Mouse (Mus musculus) spleen, postnatal 14 days (tissue): ENCODE results near the gene Dlgap1.
"Not testable (repeated sequence)": the region's sequence is repeated elsewhere in the genome, so short reads cannot be mapped to it uniquely, and the experiment has no call there.

Source experiments
- DNase-seq, 2 experiments: peaks; one replicate each; pipeline ENCODE4 v3.0.0; 2021 to 2022; ENCODE audit warnings: low spot score in 2 of 2

Gene Dlgap1

DNA sequence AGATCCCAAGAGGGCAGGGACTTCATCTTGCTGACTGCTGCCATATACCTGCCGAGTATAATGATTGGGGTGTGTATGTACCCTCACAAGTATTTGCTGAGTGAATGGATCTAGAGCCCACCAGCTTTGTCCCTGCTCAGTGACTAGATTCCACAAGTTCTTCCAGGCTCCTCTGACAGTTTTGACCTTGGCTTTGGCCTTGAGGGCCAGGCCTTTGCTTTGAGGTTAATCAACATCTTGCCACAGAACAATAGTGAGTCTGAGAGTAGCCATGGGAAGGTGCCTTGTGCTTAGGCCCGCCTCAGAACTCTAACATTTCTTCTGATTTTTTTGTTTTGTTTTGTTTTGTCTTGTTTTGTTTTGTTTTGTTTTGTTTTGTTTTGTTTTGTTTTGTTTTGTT lies 837.7 kb downstream of the Dlgap1 start:
- no peak for DNase-seq

DNA sequence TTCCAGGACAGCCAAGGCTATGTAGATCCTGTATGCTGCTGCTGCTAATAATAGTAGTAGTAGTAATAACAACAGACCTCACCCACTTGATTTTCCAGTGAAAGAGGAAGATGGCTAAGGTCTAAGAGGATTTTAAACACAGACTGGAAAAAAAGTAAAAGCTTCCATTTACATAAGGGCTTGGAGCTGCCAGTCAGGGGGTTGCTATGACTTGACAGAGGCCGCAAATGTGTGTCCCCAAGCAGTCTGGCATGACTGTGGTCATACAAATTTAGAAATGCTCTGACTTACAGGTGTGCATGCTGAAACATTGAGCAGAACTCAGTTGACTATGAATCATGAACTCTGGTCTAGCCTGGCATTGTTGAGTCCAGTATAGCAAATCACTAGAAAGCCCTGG lies 839.0 kb downstream of the Dlgap1 start:
- no peak for DNase-seq

DNA sequence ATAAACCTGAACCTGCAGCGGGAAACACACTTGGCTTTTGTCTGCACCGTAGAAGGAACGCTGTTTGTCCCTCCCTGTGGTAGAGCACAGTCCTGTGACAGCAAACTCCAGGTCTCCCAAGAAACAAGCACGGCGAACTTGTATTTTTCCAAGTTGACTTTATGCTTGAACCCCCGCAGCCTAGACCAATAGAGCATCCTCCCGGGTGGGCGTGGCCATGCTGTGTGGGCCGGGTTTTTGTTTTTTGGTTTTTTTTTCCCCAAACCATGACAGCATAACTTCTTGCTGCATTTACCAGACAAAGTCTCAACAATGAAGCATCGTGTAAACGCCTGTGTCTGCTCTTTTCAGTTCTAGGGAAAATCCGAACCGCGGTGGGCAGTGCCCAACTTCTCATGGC lies 840.0 kb downstream of the Dlgap1 start:
- DNase-seq = no peak

DNA sequence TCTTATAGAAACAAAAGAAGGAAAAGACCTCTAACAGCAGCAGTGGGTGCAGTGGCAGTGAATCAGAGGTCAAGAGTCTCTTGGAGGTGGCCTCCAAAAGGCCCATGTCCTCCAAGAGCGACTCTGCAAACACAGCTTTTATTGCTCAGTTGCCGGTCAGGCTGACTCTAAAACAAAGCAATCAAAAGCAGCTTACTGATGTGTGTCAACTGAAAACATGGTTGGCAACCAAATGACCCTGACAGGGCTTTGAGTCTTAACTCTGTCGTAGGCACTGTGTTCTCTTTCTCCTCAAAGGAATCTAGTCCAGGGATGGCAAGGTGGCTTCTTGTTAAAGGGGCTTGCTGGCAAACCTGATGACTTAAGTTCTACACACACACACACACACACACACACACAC lies 840.9 kb downstream of the Dlgap1 start:
- no peak for DNase-seq

DNA sequence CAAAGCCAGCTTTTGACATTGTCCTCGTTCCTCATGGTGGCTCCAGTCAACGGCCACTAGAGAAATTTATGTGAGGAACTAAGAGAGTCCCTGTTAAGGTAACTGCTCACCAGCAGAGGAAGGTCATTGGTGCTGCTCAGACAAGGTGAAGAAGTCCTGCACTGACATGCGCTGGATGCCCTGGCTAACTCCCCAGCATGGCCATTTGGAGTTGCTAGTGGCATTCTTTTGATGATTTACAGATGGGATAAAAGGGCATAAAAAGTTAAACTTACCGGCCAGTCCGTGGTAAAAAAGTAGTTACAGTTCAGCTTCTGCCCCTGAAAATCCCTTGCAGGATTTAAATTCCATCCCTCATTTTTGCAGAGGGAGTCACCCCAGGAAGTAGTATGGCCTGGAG lies 841.9 kb downstream of the Dlgap1 start:
- DNase-seq = no peak

DNA sequence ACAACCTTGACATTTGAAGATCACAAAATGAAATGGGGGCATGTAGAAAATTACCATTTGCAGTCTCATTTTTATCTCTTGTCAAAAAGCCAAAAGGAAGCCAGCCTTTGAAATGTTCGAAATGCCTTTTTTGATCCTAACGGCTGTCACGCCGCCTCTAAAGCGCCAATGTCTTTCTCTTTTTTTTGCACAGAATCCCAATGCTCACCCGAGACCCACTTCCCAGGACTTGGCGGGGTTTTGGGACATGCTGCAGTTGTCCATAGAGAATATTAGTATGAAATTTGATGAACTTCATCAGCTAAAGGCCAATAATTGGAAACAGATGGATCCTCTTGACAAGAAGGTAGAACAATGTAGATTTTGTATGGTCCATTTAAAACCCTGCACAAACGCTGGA lies 846.1 kb downstream of the Dlgap1 start:
- DNase-seq = no peak

DNA sequence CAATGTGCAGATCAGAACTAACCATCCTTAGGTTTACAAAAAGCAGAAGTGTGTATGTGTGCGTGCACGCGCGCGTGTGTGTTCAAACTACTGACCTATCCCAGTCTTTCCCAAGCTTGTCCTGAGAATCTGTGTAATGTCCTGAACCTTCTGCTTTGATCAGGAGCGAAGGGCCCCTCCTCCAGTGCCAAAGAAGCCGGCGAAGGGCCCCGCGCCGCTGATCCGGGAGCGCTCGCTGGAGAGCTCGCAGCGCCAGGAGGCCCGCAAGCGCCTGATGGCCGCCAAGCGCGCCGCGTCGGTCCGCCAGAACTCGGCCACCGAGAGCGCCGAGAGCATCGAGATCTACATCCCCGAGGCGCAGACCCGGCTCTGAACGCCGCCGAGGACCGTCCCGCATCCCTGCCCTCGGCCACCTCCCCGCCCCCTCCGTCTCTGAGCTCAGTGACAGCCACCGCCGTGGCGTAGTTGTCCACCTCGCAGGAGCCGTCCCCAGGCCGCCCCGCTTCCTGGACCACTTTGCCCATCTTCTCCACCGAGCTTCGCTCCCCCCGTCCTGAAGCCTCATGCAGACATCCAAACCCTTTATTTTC lies 849.1 kb downstream of the Dlgap1 start:
- no peak for DNase-seq

DNA sequence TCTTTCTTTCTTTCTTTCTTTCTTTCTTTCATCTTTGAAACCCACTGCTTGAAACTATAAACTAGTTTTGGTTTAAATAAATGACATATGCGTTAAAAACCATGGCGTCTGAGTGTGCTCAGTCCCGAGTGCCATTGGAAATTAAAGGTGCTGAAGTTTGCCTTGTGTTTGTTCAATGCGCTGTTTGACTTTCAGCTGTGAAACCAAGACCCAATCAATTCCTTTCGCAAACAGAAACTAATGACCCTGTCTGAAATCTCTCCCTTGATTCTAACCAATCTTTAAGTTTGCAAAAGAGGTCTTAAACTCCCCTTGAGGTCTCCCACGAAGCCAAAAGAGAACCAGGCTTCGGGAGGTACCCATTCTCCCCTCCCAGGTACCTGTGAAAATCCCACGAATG lies 854.2 kb downstream of the Dlgap1 start:
- no peak for DNase-seq

DNA sequence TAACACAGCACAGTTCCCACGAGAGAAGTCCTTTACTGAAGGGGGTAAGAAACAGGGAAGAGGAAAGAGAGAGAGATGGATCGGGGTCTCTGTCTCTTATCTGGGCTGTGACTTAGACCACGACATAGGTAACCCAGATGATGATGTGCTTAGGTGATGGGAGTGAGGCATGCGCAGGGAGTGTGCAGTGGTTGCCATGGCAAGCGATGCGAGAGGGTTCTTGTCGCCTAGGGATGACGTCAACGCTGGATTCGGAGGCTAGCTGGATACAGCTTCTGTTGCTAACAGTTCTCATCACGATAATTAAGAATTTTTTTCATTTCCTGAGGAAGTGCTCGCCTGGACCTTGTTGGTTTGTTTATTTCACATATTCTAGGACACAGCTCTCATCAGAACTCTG lies 857.4 kb downstream of the Dlgap1 start:
- no peak for DNase-seq

DNA sequence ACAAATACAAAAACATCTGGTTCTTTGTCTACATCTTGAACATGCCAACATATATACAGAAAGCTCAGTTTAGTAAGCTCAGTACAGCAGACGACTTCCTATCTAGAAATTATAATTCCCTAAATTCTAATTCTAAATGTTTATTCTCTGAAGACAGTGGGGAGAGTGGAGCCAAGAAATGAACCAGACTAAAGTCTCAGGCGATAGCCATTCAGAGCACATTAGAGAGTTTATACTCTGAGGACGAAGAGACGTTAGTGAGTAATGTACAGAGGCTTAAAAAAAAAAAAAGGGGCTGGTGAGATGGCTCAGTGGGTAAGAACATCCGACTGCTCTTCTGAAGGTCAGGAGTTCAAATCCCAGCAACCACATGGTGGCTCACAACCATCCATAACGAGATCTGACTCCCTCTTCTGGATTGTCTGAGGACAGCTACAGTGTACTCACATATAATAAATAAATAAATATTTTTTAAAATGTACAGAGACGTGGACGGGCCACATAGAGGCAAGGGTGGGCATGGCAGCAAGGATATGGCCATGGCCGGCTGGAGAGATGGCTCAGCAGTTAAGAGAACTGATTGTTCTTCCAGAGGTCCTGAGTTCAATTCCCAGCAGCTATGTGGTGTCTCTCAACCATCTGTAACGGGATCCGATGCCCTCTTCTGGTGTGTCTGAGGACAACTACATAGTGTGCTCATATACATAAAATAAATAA lies 858.7 kb downstream of the Dlgap1 start:
- DNase-seq = not testable (repeated sequence)

DNA sequence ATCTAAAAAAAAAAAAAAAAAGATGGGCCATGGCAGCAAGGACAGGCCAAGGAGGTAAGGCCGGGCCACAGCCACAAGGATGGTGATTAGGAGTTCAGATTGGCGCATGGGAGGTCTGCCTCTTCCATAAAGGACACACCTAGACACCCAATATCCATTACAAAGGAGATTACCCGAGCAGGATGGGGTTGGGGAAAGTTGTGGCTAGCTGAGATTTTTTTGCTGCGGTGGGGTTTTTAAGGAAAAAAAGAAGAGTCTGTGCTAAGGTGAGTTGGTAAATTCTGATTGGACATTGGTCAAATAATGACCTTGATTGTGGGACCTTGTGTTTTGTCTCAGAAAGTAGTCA lies 859.3 kb downstream of the Dlgap1 start:
- no peak for DNase-seq

DNA sequence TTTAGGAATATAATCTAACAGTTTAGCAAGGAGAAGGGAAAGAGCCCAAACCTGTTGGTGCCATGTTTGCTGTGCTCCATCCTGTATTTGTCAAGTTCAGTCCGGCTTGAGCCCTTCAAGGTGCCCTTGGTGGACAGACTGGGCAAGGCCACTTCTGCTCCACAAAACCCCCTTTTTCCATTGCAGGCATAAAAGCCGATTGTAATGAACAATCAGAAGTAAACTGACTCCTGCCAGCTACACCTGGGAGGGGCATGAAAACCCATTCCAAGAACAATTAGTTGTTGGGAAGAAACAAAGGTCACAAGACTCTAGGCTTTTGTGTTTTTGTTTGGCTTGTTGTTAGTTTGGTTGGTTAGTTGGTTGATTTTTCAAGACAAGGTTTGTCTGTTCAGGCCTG lies 859.7 kb downstream of the Dlgap1 start:
- DNase-seq = no peak

DNA sequence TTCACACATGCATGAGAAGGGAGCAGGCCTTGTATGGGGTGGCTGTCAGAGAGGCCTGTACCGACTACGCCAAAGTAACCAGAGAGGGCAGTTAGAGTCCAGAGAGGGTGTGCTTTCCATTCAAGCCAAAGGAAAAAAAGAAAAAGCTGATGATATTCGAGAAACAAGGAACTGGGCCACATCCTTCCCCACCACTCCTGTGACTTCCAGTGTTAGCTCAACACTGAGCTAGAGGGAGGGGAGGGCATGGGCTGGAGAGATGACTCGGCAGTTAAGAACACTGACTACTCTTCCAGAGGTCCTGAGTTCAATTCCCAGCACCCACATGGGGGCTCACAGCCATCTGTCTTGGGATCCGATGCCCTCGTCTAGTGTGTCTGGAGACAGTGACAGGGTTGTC lies 860.3 kb downstream of the Dlgap1 start:
- no peak for DNase-seq

DNA sequence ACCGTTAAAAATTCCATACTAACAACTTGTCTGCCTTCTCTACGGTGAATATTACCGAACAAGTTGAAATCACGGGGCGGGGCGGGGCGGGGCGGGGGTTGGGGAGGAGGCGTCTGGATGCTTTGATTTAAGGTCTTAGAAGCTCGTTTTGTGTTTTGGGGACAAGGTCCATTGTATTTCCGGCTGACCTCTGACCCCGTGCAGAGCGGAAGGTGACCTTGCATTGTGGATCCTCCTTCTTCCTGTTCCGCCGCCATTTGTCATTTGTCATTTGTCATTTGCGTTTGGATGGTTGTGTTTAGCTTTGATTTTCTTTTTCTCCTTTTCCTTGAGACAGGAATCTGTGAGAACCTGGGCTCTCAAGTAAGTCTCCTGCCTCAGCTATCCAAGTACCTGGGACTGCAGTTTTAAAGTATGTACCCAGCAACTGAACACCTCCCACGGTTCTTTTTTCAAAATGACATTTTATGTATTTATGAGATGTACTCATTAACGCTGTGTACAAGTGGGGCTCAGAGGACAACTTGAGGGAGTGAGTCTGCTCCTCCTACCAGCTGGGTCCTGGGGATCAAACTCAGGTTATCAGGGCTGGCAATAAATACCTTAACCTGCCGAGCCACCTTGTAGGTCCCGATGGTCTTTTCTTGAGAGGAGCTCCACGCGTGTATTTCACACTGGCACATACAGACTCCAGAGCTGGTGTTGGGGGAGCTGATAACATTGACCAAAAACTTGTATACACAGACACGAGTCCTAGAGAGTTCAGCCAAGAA lies 861.3 kb downstream of the Dlgap1 start:
- no peak for DNase-seq

DNA sequence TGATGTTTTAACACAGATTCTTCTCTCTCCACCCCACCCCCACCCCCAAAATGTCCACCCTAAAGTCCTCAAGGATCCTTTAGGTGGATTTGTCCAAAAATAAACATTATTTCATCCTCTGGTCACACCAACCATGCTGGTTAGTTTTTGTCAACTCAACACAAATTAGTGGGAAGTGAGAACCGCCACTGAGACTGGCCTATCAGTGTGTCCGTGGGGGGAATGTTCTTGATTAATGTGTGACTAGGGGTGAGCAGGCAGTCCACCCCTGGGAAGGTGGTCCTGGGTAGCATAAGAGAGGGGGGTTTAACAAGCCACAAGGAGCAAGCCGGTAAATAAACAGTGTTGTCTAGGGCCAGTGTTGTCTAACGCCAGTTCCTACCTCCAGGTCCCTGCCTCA lies 862.7 kb downstream of the Dlgap1 start:
- no peak for DNase-seq

DNA sequence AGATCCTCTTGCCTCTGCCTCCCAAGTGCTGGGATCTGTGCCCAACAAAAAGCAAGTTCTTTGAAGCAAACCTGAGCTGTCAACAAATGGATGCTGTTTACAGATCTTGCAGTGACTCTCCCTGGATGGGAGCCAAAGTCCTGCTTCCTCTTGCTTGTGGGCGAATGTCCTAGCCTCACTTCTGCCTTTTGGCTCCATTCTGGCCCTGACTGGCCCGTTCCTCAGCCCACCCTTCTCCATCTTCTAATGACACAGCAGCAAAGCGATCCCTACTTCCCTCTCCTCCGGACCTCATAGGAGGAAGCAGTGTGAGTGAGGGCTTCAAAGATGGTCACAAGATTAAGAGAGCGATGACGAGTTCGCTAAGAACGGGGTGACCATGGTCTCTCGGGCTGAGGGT lies 863.7 kb downstream of the Dlgap1 start:
- DNase-seq = no peak

DNA sequence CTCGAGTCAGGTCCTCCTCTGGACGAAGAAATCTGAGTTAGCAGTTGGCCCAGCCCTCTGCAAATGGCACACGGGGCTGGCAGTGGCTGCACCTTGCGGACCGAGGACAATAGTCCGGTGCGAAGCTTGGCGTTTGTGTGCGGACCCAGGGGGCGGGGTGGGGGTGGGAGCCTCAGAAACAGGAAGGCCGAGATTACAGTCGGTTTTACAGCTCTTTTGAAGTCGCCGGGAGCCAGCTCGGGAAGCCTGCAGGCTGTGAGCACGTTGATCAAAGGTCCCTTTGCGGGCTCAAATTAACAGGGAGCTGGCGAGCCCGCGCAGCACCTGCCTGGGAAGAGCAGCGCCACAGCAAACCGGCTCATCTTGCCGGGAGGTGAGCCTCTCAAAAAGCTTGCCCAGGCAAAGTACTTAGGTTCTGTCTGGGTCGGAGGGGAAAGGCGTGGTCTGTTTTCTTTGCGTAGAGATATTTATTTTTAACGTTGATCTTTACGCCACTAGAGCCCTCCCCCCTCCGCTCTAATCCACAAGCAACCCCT lies 865.6 kb downstream of the Dlgap1 start:
- DNase-seq = no peak

DNA sequence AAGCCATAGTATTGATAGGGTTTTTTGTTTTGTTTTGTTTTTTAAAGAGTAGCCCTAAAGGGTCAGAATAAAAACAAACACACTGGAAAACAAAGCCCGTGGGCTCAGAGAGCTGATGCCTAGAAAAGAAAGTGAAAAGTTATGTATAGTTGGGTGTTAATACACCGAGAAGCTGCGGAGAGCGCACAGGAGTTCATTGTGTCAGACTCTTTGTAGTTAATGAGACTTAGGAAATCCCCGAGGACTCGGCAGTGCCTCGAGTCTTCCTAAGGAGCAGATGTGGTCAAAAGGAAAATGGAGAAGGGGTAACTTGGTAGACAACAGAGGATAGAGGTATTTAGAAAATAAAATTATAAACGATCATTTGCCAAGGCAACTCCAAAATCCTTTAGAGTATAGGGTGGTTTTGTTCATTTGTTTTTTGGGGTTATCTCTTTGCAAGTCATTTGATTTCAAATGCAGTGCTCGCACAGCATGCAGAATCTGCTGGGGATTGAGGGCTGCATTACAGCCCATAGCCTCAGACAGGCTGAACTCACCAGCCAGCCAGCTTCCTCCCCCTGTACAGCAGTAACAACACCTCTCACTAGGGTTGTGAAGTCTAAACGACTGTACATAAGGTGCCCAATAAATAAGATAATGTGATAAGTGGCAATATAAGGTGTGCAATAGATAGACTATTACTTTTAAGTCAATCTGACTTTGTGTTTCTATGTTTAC lies 866.4 kb downstream of the Dlgap1 start:
- DNase-seq = no peak

DNA sequence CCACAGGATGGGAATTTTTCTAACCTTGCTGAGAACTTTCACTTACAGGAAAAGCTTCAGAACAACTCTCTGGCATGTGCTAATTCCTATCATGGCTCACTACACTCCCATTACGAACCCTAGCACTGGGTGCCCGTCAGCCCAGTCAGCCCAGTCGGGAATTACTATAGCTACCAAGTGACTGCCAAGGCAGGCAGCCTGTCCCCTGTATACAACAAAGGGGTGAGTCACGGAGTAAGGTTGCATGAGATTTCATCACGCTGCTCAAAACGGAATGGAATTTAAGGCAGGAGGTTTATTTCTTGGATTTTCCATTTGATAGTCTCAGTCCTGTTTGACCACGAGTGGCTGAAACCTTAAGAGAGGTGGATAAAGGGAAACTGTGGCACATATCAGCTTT lies 867.9 kb downstream of the Dlgap1 start:
- no peak for DNase-seq

DNA sequence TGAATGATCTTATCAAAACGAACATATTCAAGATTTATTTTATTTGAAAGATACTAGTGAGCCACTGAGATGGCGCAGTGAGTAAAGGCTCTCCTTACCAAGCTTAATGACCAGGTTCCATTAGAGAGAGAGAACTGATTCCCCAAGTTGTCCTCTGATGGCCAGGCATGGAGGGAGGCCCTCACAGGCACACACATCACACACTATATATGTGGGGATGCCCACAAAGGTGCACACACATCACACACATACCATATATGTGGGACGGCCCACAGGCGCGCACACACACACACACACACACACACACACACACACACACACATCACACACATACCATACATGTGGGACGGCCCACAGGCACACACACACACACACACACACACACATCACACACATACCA lies 868.6 kb downstream of the Dlgap1 start:
- DNase-seq = not testable (repeated sequence)

DNA sequence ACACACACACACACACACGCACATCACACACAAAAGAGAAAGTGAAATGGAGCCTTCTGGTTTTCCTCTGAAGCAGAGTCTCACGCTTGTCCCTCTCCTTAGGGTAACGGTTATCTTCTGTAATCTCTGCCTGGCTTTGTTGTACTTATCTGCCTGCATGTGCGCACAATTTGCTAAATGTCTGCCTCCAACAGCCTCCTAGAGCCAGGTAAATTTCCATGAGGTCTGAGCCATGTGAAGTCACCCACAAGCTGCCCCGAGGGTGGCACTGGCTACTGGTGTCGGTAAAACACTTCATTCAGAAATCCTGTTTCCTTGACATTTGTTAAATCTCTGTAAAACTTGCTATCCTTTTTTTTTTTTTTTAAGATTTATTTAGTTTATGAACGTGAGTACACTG lies 869.2 kb downstream of the Dlgap1 start:
- no peak for DNase-seq

DNA sequence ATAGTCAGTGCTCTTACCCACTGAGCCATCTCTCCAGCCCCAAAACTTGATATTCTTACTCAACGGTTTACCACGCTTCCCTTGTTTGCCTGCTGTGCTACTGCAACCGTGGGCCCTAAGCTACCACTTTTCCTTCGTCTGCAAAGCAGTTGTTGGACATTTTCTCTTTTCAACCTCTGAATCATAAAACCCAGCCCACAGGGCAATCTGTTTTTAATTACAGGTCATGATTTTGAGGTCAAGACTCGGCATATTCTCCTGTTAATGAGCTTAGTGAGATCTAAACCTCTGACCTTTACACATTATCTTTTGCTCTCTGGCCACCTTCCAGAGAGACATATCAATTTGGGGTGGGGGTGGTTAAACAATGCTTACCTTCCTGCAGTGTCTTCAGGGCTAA lies 869.7 kb downstream of the Dlgap1 start:
- no peak for DNase-seq
